Mouse (Mus musculus) urinary bladder, postnatal 36 days (tissue): ENCODE results near the gene Gabrd.

ENCODE experiments used
- DNase-seq, 2 experiments: peaks; one replicate each; pipeline ENCODE4 v3.0.0; 2022; ENCODE audit warnings: low spot score in 2 of 2, mixed read lengths in 1 of 2

Gene Gabrd

GRCm38 (mm10) chr4:155344299-155344600 lies 53.7 kb downstream of the Gabrd start:
- no peak for DNase-seq

- no peak for DNase-seq
These were observed 54.3 kb downstream of the Gabrd start for GRCm38 (mm10) chr4:155343415-155344298.

DNA sequence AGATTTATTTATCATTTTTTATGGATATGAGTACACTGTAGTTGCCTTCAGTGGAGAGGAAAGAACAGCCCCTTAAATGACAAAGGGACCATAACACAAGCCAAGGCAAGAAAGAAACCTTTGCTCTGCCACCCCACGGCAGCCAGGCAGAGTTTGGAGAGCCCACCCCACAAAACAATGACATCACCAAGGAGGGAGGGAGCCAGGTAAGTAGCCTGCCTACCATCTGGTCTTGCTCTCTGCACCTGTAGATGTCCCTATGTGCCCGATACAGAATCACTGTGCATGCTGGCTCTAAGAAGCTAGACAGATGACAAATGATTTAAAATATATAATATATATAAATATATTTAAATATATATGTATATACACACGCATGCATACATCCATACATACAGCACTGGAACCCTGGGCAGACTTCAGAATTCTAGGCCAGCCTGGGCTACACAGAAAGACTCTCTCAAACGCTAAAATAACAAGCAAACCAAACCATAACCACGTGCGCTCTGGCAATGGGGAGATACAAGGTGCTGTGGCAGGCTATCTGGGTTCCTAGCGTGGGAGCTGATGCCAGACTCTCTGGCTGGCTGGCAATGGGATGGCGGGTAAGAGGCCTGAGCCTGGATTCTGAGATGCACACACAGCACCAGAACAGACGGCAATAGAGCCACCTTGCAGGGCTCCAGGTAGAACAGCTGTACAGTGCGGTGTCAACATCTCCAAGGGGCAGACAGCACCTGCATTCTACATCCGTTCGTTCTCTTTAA lies 61.4 kb downstream of the Gabrd start:
- no peak for DNase-seq
